Mouse (Mus musculus): ENCODE measurements at regions not wholly inside any gene's neighbourhood (a gene's known extent, or its start where the extent isn't known, plus 50 kb on each side); places are given as distances from the start of the nearest gene placed in this dataset.
"Not testable (repeated sequence)": the region's sequence is repeated elsewhere in the genome, so short reads cannot be mapped to it uniquely, and the experiment has no call there.

DNA sequence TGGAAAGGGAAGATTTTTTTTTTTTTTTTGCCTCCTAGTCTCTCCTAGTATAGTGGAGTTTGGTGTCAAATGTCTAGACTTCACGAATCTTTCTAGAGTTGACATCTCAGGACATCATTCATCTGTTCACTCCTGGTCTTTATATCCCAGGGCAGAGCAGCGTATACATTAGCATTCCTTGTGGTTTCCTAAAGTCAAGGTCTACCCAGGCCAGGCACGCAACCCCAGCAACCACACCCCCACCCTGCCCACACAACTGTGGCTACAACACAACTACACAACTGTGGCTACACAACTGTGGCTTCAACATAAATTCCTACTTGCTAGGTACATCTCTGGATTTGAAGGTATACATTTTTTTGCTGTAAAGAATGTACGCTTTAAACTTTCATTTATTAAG, 122.2 kb downstream of the Ppp1r3a start:
- no peak for DNase-seq (ENCODE audit: low read depth, low spot score)

- DNase-seq (ENCODE audit: low read depth, low spot score), result peak; percentile 3
Observed at GRCm38 (mm10) chr6:14631719-14632445, 123.2 kb downstream of the Ppp1r3a start.

GRCm38 (mm10) chr6:14616629-14617028, 138.4 kb downstream of the Ppp1r3a start:
- no peak for DNase-seq (ENCODE audit: low read depth, low spot score)

GRCm38 (mm10) chr6:14608076-14608475, 147.0 kb downstream of the Ppp1r3a start:
- no peak for DNase-seq (ENCODE audit: low read depth, low spot score)

- DNase-seq (ENCODE audit: low read depth, low spot score), result no peak
Observed at GRCm38 (mm10) chr6:14600543-14601249, 154.4 kb downstream of the Ppp1r3a start.

GRCm38 (mm10) chr6:14596880-14597466, 158.1 kb downstream of the Ppp1r3a start:
- DNase-seq (ENCODE audit: low read depth, low spot score), result no peak

DNA sequence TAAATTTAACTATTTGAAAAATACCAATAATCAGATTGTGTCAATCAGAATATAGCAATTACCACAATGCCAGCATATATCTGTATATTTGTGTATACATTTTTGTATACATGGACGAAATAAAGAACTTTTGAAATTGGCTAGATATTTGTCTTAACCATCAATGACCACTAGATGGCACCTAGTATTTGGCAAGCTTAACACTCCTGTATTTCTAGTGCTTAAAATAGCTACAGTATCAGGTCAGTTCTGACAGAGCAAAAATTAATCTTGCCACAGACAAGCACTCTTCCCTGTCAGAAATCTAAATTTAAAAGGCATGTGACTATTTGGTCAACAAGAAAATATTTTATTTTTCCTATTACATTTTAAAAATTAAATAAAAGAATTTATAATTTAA, 169.2 kb downstream of the Ppp1r3a start:
- peak; percentile 45 for DNase-seq (ENCODE audit: low read depth, low spot score)

- DNase-seq (ENCODE audit: low read depth, low spot score), result no peak
Observed at GRCm38 (mm10) chr6:14583829-14584228, 171.2 kb downstream of the Ppp1r3a start.

- DNase-seq (ENCODE audit: low read depth, low spot score), result no peak
Observed at GRCm38 (mm10) chr6:14574607-14575006, 180.5 kb downstream of the Ppp1r3a start.

- DNase-seq (ENCODE audit: low read depth, low spot score), result peak; percentile 15
Observed at GRCm38 (mm10) chr6:14573001-14573400, 182.1 kb downstream of the Ppp1r3a start.

DNA sequence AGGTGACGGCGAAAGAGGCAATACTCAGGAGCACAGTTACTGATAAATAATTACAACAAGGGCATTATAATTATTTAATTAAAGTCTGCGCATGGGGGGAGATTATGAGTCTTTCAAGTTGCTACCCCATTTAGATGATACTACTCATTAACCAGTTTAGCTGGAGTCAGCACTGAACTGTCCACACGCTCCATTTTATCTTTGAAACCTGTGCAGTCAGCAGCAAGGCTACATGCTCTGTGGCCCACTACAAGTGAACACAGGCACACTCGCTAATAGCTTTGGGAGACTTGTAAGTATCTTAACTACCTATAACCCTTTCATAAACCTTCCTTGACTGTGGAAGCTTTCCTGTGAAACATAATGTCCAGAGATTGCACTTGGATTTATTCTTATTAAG, 214.7 kb downstream of the Ppp1r3a start:
- no peak for DNase-seq (ENCODE audit: low read depth, low spot score)

GRCm38 (mm10) chr6:14529096-14529495, 226.0 kb downstream of the Ppp1r3a start:
- no peak for DNase-seq (ENCODE audit: low read depth, low spot score)

DNA sequence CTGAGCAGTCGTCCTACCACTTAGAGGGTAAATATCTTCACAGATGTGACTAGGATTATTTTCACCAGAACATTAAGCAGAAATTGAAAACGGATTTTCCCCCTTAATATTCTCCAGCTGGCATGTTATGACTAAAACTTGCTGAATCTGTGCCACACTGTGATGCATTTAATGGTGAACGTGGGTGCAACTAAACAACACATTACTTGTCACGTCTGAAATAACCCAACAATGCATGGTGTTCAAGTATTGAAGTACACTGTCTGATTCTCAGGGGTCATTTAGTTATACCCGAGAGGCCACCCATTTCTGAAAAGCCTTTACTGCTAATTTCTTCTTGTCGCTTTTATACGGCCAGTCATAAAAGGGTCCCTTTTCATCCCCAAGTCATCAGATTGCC, 226.5 kb downstream of the Ppp1r3a start:
- peak; percentile 17 for DNase-seq (ENCODE audit: low read depth, low spot score)

DNA sequence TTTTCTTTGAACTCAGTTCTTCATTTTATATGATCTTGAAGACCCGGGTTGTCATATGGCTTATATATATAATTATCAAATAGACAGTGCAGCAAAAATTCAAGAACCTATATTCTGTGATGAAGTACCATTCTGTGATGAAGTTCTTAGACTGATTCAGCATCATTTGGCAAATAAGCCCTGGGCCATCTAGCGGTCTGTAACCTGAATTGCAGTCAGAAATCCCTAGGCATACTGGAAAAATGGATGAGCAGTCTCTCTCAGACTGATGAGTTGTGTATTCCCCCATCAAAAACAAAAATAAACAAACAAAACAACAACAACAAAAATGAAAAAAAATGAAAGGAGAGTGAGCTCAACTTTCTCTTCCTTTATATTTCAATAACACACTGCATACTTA, 232.3 kb downstream of the Ppp1r3a start:
- DNase-seq (ENCODE audit: low read depth, low spot score), result peak; percentile 41

DNA sequence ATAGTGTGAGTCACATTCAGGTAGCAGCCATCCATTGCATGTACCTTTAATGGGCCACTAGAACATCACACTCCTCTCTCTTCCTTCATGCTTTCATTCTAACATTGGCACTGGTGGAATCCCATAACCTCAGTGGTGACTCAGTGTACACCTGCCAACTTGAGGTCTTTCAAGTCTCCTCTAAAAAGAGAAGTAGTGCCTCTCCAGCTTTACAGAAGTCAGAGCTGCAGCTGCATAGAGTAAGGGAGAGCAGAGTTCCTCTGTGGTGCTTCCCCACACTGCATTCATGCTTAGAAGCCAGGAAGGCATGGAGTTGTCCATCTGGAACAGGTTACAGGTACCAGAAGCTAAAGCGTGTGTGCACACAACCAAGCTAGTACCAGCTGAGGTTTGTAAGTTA, 233.8 kb downstream of the Ppp1r3a start:
- no peak for DNase-seq (ENCODE audit: low read depth, low spot score)

DNA sequence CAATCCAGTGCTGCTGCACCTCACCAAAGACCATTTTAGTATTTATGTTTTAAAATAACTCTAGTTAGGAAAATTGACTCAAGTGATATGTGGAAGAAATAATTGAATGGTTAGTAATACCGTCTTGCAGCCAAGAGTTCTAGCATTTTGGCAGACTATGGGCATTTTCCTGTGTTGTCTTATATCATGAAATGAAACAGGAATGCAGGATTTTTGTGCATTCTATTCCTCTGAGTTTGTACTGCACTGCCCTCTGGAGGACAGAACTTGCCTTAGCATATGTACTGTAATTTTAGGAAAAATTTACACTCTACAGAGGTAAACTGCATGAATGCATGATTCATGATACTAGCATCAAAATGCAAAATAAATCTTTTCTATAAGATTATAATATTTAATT, 250.9 kb downstream of the Ppp1r3a start:
- DNase-seq (ENCODE audit: low read depth, low spot score), result peak; percentile 81

DNA sequence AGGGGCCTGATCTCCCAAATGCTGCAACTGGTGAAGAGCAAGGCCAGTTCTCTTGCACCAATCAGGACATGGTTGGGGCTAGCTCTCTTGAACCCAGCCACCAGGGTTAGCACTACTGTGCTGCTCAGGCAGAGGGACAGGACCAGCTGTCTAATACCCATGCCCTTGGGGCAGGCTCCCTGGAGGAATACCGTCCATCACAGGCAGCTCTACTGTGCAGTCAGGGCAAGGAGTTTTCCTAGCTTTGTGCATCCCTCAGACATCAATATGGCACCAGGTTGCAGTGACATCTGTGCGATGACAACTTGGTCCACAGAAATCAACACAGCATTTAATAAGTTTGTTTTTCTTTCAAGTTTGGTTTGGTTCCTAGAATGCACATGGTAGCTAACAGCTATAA, 254.4 kb downstream of the Ppp1r3a start:
- DNase-seq (ENCODE audit: low read depth, low spot score), result no peak

- not testable (repeated sequence) for DNase-seq (ENCODE audit: low read depth, low spot score)
Observed at GRCm38 (mm10) chr6:14499882-14500281, 255.2 kb downstream of the Ppp1r3a start.

DNA sequence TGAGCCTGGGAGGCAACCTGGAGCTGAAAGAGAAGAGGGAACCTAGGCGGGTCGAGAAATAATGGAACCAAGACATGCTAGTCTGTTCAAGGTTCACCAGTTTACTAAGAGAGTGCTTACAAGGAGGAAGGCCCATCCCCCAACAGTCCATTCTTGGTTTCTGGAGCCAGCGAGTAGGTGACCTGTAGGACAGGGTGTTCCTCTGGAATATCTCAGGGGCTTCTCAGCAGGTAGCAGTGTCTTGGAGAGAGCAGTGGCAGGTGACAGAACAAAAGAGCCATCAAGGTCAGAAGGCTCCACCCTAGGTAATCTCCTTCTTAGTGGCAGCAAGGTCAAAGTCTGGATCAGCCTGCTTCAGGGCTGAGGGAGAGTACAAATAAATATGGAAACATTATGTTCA, 268.4 kb downstream of the Ppp1r3a start:
- not testable (repeated sequence) for DNase-seq (ENCODE audit: low read depth, low spot score)

GRCm38 (mm10) chr6:14456394-14456793, 298.7 kb downstream of the Ppp1r3a start:
- no peak for DNase-seq (ENCODE audit: low read depth, low spot score)

DNA sequence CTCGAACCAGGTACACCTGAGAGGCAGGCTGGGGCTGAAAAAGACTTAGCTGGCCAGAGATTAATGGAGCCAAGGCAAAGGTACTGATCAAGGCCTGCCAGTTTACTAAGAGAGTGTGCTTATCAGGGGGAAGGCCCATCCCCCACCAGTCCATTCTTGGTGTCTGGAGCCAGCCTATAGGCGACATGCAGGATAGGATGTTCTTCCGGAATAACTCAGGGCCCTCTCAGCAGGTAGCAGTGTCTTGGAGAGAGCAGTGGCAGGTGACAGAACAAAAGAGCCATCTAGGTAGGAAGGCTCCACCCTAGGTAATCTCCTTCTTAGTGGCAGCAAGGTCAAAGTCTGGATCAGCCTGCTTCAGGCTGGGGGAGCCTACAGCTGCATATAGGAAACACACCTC, 301.8 kb downstream of the Ppp1r3a start:
- DNase-seq (ENCODE audit: low read depth, low spot score), result not testable (repeated sequence)

DNA sequence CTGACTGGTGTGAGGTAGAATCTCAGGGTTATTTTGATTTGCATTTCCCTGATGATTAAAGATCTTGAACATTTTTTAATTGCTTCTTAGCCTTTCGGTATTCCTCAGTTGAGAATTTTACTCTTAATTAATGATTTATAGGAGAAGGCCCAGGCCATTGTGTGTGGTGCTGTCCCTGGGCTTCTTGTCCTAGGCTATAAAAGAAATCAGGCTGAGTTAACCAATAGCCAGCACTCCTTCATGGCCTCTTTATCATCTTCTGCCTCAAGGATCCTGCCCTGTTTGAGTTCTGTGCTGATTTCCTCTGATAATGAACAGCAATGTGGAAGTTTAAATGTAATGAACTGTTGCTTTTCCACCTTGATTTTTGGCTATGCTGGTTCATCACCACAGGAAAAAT, 323.3 kb downstream of the Ppp1r3a start:
- no peak for DNase-seq (ENCODE audit: low read depth, low spot score)

DNA sequence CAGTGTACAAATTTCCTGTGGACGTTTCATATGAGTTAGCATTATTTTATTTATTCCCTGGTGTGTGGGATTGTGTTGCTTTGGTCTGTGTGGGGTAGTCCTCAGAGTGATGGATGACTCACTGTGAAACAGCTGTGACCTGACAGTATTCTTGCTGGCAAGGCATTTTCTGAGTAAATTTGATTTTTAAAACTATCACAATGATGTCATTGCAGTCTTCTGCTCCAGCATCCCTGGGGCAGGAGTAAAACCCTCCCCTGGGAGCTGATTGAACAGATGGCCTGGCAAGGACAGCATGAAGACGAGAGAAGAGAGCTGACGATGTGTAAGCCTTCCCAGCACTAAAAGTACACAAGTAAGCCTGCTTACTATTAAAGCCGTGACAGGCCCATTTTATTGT, 345.3 kb downstream of the Ppp1r3a start:
- DNase-seq (ENCODE audit: low read depth, low spot score), result peak; percentile 89

Data from brain, adult 2 months (tissue).